Mouse (Mus musculus) frontal cortex, postnatal 36 days (tissue): ENCODE measurements around the gene Unc45a.

ENCODE experiments used
- DNase-seq, 2 experiments: peaks; one replicate each; pipeline ENCODE4 v3.0.0; 2022; ENCODE audit warnings: low spot score in 2 of 2

The Unc45a gene

GRCm38 (mm10) chr7:80368009-80368408 lies 27.2 kb upstream of the Unc45a start:
- no peak for DNase-seq

GRCm38 (mm10) chr7:80367232-80367631 lies 26.4 kb upstream of the Unc45a start:
- no peak for DNase-seq

GRCm38 (mm10) chr7:80365759-80366158 lies 25.0 kb upstream of the Unc45a start:
- DNase-seq, result no peak

GRCm38 (mm10) chr7:80360435-80360834 lies 19.6 kb upstream of the Unc45a start:
- DNase-seq, result no peak

- no peak for DNase-seq
These were observed 17.2 kb upstream of the Unc45a start for GRCm38 (mm10) chr7:80358039-80358438.

GRCm38 (mm10) chr7:80357156-80357555 lies 16.4 kb upstream of the Unc45a start:
- no peak for DNase-seq

DNA sequence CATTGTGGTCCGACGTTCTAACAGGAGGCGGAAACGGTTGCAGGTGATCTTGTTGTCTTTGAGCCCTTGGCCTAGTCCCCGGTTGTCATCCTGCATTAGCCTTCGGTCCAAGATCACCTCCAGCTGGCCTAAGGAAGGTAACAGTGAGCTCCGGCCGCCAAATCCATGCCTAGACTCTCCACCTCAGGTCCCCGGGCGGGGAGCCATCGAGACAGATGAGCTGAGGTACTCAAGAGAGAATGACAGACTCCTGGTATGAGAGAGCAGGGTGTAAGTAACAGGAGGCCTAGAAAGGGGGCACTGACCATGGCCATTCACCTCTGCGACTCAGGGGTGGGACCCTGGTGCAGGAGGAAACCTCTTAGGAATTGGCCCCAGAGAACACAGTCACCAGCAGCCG lies 15.5 kb upstream of the Unc45a start:
- no peak for DNase-seq

DNA sequence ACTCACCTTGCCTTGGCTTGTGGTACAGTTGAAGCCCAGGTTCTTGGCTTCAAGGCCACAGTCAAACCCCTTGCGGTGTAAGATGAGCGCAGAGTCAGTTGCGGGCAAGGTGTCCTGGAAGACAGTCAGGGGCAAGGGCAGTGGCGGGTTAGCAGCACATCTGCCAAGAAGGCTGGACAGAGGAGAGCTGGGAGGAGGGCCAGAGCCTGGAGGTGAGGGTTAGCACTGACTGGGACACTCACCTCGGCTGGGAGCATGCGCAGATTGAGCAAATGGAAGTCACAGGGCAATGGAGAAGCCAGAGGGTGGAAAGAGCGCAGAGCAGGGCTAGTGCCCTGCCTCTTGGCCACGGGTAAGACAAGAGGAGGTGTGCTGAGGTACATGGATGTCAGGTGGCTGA lies 12.1 kb upstream of the Unc45a start:
- DNase-seq, result no peak

DNA sequence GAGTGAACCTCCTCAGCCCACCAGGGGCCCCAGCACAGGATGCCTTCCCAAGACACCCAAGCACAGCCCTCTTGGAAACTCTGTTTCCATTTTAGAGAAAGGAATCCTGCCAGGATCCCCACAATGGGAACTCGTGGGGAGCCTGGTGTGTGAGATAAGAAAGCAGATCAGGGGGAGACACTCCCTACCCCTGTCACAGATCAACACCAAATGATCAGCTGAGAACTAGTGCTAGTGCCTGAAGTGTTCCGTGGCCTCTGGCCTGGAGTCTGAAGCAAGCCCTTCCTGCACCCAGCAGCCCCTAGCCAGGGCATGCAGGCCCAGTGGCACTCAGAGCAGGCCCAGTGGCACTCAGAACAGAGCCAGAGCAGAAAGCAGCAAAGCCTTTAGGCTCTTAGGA lies 10.0 kb upstream of the Unc45a start:
- no peak for DNase-seq

DNA sequence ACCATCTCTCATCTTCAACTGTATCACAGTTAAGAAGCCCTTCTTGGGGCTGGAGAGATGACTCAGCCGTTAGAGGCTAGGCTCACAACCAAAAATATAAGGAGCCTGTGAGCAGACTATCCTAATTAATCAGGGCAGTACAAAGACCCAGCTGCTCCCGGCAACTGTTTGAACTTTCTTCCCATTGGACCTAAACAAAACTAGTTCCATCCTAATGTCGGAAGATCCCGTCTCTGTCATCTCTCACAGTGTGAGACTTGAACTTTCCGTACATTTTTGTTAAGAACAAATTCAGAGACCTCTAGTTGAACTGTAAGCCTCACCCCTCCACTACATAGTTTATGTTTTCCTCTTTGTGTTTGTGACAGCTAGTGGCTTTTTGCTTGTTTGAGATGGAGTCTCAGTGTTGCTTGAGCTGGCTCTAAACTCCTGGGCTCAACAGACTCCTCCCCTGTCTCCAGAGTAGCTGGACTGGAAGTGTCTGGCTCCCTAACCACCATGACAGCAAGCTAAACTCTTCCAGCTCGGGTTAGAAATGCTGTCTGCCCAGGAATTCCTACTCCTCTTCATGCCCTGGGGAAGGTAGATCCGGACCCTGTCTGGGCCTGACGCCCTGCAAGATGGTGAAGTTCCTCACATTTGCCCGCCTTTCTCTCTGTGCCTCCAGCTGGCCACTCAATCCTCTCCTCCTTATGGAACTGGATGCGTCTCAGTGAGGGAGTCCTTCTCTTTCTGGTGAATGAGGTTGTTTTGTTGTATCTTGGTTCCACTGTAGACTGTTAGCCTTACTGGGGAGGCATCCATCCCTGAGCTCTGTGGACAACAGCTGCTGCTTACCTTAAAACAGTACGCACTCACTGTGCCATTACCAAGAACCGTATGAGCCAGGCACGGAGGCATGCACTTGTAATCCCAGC lies 7.1 kb upstream of the Unc45a start:
- DNase-seq, result no peak

- no peak for DNase-seq
These were observed 6.0 kb upstream of the Unc45a start for GRCm38 (mm10) chr7:80346830-80347229.

GRCm38 (mm10) chr7:80346173-80346572 lies 5.4 kb upstream of the Unc45a start:
- DNase-seq, result no peak

- DNase-seq, result no peak
These were observed 2.6 kb upstream of the Unc45a start for GRCm38 (mm10) chr7:80343270-80344018.

DNA sequence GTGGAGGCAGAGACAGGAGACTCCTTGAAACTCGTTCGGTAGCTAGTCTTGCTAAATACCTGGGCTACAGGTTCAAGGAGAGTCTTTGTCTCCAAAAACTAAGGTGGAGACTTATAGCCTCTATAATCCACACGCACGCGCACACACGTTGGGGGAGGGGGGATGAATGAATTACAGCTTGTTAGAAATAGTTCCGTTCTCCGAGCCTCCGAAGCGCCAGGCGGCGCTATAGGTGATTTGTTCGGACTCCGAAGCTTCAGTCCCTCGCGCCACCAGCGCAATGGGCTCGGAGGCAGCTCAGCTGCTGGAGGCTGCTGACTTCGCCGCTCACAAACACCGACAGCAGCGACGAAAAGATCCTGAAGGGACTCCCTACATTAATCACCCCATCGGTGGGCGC lies 2.1 kb upstream of the Unc45a start, which contains the start of gene Hddc3:
Gene Hddc3, plus strand, starts transcription at position 247 of the 400 bp plus-strand sequence.
- peak; percentile 94 to 99 for DNase-seq

DNA sequence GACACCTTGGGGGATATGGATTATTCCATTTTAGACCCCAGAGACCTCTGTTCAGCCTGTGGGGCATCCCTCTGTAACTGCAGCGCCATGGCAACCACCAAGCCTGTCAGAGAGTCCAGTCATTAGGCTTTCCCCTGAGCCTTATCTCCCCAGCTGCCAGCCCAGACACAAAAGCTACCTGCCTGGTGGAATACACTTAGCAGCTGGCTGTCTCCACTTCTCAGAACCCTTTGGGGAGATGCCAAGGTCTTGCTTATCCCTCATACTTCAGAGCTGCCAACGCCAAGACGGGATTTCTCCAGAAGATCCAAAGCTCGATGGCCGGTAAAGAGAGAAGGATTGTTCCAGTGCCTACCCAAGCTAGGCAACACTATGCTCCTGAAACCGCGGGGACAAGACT lies 988 bp upstream of the Unc45a start:
- DNase-seq, result no peak

- peak; percentile 98 for DNase-seq
These were observed 794 bp downstream of the Unc45a start for GRCm38 (mm10) chr7:80339793-80340628.

GRCm38 (mm10) chr7:80339371-80339770 lies 1.4 kb downstream of the Unc45a start:
- DNase-seq, result no peak

DNA sequence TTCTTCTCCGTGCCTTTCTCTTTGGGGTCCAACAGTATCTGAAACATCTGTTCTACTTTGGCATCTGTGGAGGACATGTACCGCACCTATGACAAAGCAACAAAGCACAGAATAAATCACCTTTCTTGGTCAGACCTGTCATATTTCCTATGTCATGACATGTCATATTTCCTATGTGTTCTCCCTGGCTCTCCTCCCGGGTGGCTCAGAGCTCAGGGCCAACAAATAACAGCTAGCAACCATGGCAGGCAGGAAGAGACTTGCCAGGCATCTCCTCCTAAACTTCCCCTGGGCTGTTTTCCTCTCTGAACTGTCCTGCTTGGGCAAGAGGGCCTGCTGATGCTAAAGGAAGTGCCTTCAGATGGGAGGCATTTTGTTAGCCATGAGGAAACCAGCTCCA lies 3.9 kb downstream of the Unc45a start:
- no peak for DNase-seq

GRCm38 (mm10) chr7:80334848-80335247 lies 6.0 kb downstream of the Unc45a start:
- DNase-seq, result no peak

GRCm38 (mm10) chr7:80331433-80331832 lies 9.4 kb downstream of the Unc45a start:
- no peak for DNase-seq

- DNase-seq, result no peak
These were observed 10.5 kb downstream of the Unc45a start for GRCm38 (mm10) chr7:80330278-80330677.

GRCm38 (mm10) chr7:80326076-80326475 lies 14.7 kb downstream of the Unc45a start:
- no peak for DNase-seq
